Mouse (Mus musculus): Measurements from ENCODE around the gene Smc3.

Gene Smc3

DNA sequence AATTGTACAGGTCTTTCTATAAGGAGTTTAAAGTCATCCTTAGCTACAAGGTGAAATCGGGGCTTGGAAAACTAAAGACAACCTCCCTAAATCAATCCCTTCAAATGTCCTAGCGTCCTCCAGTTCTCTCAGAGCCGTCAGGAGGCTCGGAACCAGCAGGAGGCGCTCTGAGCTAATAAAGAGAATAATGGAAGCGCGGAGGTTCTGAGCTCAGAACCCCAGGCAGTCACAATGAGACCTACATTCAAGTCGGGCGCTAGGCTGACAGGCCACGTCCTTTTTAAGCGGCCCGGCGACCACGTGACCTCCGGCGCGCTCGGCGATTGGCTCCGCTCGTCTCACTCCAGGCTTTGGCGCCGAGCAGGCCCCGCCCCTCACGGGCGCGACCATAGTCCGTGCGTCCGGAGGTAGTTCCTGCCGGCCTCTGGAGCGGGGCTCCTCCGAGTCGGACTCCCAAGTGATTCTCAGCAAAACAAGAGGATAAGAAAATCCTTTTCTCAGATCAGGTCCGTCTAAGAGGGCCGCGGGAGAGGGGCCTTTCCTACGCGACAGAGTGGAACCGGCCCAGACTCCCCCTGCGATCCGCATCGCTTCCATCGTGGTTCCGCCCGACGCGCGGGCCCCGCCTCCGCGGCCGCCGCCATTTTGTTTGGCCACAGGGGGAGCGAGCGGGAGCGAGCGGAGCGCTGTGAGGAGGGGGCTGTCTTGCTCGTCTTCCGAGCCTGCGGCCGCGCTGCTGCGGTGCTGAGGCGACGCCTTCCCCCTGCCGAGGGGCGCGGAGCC, at the start of gene Smc3:
Gene Smc3, plus strand, starts transcription at position 642 of the 783 bp plus-strand sequence.
- peak; percentile 95 for DNase-seq (ENCODE audit: low read depth, low spot score)

DNA sequence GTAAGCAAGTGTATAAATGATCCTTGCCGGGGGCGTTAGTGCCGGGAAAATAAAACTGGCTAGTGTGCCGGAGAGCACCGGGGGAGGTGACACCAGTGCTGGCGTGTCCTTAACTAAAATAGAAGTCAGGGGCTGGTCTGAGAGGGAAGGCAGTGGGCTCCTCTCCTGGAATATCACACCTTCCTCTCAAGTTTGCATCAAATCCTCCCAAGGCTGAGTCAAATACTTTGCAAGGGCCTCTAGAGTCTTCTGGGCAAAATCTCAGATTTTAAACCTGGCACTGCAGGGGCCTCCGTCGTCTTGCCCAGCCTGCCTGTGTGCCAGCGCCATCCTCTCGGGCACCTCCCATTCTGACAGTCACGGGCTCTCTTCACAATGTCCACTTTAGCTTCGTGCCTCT, 49.2 kb upstream of the Smc3 start:
- DNase-seq (ENCODE audit: low read depth, low spot score): no peak

- no peak for DNase-seq (ENCODE audit: low read depth, low spot score)
These were observed 47.9 kb upstream of the Smc3 start for GRCm38 (mm10) chr19:53552216-53552786.

DNA sequence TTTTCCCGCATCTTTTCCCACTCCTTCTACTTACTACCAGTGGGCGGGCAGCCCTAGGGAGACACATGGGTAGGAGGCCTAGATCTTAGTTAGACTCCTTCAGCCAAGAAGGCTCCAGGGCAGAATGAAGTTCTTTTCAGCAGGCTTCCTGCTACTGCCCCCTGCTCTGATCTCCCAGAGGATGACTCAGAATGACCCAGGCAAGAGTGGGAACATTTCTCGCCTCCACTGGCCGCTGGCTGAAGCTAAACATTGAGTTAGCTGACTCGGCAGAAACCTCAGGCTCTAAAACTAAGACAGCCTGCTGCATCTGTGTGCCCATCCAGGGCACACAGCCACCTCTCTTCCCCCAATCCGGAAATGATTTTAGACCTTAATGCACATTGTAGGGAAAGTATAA, 47.4 kb upstream of the Smc3 start:
- no peak for DNase-seq (ENCODE audit: low read depth, low spot score)

DNA sequence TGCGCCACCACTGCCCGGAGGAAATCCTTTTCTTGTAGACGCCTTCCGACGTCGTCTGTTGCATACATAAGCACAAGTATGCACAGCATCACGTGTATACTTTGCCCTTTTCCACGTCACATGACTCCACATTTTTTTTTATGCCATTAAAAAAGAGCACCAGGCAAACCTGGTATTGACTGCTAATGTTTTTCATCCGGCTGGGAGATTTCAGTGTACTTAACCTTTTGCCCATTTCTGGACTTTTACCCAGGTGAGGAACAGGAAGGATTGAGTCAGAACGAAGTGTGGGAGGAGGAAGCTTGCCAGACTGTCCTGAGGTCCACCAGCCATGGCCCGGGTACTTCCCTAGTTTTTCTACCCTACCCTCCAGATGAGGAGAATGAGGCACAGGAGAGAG, 45.8 kb upstream of the Smc3 start:
- DNase-seq (ENCODE audit: low read depth, low spot score): no peak

GRCm38 (mm10) chr19:53554981-53555616, 45.1 kb upstream of the Smc3 start:
- DNase-seq (ENCODE audit: low read depth, low spot score): no peak

DNA sequence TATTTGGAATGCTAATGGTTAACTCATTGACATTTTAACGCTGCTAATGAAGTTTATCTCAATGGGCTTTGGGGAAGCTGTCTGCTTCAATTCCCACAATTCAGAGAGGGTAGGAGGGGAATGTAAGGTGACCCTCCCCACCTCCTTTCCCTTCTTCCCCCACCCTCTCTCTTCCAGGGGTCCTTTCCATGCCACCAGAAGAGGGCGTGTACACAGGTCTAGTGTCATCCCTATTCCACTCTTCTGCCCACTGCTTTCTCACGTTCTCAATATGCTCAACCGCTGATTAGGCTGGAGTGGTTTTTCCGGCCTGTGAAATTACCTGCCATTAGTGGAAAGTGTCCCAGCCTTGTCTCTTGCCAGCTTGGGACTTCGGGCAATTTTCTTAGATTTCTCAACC, 43.4 kb upstream of the Smc3 start:
- DNase-seq (ENCODE audit: low read depth, low spot score): no peak

DNA sequence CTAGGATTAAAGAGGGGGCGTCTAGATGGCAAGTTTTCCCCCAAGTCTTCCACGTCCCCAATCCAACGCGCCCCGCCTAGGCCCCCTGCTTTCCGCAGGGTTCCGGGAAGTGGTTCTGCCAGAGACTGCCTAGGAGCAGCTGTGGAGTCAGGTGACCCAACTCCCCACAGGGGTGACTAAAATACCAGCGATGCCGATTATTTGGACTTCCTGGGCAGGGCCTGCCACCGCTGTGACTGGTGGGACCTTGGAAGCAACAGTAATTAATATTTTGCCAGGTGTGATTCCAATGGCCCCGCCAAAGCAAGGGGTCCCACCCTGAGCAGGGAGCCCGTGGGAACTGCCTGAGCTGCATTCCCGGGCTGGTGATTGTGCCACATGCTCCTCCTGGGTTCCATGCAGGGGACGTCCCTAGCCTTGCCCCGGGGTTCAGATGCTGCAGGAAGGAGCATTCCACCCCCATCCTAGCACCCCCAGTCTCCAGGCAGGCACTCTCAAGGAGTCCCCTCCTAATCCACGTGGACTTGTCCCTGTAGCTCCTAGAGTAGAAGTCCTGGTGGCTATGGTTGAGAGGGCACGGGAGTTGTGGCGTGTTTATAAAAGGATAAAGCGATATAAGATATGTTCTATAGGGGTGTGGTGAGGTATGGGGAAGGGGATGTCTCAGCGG, 42.8 kb upstream of the Smc3 start:
- no peak for DNase-seq (ENCODE audit: low read depth, low spot score)

DNA sequence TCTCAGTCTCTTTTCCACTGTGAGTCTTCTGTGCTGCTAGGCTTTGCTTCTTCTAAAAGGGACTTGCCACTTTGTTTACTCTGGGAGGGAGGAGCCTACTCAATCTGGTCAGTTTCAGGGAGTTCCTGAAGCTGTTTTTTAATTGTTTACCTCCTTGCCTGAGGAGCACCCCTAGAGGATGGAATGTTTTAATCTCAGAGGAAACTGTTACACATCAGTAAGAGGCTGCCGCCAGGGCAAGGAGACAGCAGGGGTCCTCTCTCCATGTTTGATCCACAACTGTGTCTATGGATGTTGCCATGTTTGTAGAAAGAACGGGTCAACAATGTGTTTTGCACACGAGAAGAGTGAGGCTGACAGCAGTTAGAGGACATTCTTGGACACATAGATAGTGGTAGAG, 39.8 kb upstream of the Smc3 start:
- no peak for DNase-seq (ENCODE audit: low read depth, low spot score)

GRCm38 (mm10) chr19:53564174-53564573, 36.0 kb upstream of the Smc3 start:
- DNase-seq (ENCODE audit: low read depth, low spot score): no peak

DNA sequence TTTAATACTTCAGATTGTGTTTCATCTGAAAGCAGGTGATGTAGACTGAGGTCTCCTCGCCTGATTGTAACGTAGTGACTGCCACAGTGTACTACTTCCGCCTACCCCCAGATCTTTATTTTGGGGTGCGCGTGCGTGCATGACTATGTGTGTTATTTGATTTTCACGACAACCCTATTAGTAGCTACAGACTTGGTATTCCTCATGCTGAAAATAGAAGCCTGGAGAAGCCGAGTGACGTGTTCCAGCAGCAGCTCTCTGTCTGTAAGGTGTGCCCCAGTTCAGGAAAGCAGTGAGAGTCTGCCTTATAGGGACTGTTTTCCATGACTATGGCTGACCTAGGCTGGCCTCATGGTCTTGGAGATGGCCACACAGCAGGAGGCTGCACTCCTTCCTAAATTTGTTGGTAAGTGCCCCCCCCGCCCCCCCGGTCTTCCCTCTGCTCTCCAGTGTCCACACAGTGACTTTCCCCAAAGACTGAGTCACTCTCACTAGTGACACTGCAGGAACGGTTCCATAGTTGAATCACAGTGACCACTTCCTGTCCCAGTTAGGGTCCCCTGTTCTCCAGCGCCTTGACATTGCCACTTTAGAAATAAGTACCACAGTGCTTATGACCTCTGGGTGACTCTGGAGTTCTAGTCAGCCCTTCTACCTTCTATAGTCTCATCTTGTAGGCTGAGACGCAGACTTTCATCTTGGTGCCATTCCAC, 34.5 kb upstream of the Smc3 start:
- DNase-seq (ENCODE audit: low read depth, low spot score): no peak

GRCm38 (mm10) chr19:53567864-53568263, 32.3 kb upstream of the Smc3 start:
- DNase-seq (ENCODE audit: low read depth, low spot score): no peak

DNA sequence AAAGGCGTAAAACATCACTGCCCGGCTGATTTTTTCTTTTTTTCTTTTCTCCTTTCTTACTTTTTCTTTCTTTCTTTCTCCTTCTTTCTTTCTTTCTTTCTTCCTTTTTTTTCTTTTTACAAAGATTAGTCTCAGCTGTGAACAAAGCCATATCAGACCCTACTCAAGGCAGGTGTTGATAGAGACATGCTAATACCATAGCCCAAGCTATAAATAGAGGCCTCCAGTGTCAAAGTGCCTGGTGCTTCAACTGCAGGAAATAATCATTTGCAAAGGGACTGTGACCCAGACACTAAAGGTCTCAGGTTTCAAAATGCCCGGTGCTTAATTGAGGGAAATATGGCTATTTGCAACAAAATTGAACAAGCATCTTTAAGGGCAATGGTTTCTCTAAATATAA, 31.6 kb upstream of the Smc3 start:
- no peak for DNase-seq (ENCODE audit: low read depth, low spot score)

DNA sequence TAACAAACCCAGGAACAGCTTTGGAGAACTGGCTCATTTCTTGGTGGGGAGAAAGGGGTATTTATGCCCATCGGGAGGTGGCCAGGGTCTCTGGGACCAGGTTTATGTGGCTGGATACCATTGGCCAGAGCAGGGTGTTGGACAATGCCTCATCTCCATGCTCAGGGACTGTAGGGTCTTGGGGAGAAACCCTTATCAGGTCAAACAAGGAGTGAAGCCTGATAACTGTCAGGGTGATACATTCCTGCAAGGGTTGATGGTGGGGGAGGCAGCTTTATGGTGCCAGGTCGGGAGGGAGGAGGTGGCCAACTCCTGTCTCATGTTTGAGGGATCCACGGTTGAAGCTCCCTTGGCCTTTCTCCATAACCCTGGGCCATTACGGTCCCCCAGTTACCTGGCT, 29.1 kb upstream of the Smc3 start:
- no peak for DNase-seq (ENCODE audit: low read depth, low spot score)

DNA sequence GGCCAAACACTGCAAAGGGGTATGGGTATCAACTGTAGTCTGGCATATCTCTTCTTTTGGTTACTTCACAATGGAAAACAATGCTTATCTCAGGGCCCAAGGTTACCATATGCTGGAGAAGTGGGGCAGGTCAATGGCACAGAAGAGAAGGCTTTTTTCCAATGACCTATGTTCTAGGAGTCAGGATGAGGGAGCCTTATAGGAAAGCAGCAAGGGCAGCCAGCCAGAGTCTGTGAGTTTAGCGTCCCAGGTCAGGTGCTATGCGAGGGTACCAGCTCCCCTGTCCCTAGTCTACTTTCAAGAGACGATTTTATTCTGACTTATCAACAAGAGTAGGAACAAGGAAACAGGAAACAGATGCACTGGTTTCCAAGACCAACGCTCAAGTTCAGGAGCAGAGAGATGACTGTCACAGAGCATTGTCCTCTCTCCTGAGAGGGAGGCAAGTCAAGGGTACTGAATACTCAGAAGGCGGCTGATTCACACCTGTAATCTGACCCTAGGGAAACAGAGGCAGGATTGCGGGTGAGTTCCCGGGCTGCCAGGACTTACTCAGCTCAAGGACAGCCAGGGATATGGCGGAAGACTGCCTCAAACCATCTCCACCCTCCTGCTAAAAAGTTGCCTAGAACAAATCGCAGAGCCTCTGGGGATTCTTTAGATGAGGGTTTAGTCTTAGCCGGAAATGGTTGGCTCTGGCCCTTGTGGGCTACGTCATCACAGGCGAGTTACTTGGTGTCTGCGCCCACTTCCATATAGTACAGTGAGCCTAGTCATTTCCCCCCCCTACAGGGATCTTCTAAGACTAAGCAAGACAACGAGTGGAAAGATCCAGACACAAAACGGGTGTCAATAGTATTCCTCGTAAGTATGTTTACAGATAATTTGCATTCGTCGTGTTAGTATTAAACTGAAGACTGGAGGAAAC, 28.4 kb upstream of the Smc3 start:
- DNase-seq (ENCODE audit: low read depth, low spot score): no peak

DNA sequence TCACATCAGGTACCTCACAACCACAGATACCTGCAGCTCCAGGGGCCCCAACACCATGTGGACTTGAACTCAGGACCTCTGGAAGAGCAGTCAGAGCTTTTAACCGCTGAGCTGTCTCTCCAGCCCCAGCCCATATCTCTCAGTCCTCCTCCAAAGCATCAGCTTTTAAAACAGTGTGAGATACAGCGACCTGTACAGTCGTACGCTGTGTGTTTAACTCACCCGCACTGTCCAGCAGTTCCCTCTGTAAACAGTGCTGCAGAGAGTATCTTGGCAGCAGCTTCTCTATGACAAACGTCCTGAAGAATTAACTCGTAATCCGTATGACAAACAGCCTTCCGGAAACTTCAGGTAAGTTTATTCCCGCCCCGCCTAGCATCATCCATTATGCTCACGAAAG, 27.6 kb upstream of the Smc3 start:
- no peak for DNase-seq (ENCODE audit: low read depth, low spot score)

GRCm38 (mm10) chr19:53573151-53573550, 27.0 kb upstream of the Smc3 start:
- no peak for DNase-seq (ENCODE audit: low read depth, low spot score)

GRCm38 (mm10) chr19:53574131-53574530, 26.1 kb upstream of the Smc3 start:
- no peak for DNase-seq (ENCODE audit: low read depth, low spot score)

GRCm38 (mm10) chr19:53574546-53574945, 25.7 kb upstream of the Smc3 start:
- no peak for DNase-seq (ENCODE audit: low read depth, low spot score)

GRCm38 (mm10) chr19:53575296-53576010, 24.7 kb upstream of the Smc3 start:
- DNase-seq (ENCODE audit: low read depth, low spot score): no peak
